Mouse (Mus musculus): ENCODE measurements around the gene Lyl1. TPM values are rescaled to one million over a fixed set of nuclear protein-coding genes. Genes with fewer than 3 reads are reported as not detected.

The Lyl1 gene
- polyA plus RNA-seq, 1 experiment from 2014 or later, result 45.6 TPM

DNA sequence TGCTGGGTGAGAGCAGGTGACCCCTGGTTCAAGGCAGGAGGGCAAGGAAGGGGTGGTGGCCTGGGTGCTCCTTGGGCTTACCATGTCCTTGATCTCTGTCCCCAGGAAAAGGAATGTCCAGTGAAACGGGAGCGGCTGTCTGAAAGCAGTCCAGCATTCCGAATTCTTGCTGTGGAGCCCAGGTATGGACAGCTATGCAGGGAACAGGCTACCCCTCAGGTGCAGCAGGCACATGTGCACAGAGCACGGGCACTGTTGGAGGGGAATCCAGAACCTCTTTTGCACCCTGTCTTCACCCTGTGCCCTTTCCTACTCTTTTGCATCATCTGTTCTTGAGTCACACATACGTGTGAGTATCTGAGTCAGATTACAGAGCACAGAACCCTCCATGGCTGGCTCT is 3.0 kb upstream of the Lyl1 start:
- 74% methylated on average over 5 of the region's 5 CpGs for WGBS (ENCODE audit: insufficient replicate concordance)
- Histone ChIP-seq H3K4me2 (ENCODE audit: low read depth, low read length) (no peak overlapping the region), H3K4me1 (ENCODE audit: control insufficient read depth, low read depth, low read length) (peaks cover 32% of the 10 kb centered on the region), H3K9ac (ENCODE audit: low read depth, low read length) (no peak overlapping the region), H3K9me3 (replicated peaks; ENCODE audit: control insufficient read depth, low read length) (no peaks in the 10 kb centered on the region), H3K36me3 (ENCODE audit: control insufficient read depth, insufficient read depth) (peaks cover 26% of the 10 kb centered on the region), H3K4me3 (ENCODE audit: low read depth, low read length) (no peak overlapping the region), H3K27ac (ENCODE audit: low read length) (no peak overlapping the region), H3K27me3 (ENCODE audit: control insufficient read depth, insufficient read depth, low read depth, low read length) (no peaks in the 10 kb centered on the region)
- ATAC-seq (ENCODE audit: low read depth), result no peak

- no peaks in the 10 kb centered on the region for H3K9me3 ChIP-seq (replicated peaks; ENCODE audit: control insufficient read depth, low read length)
- H3K36me3 ChIP-seq (ENCODE audit: control insufficient read depth, insufficient read depth), result peaks cover 32% of the 10 kb centered on the region
- no peak overlapping the region for H3K9ac ChIP-seq (ENCODE audit: low read depth, low read length)
- H3K4me2 ChIP-seq (ENCODE audit: low read depth, low read length), result peak overlapping the region; percentile 14; the same call in 1 of the 2 replicates
- no peak for ATAC-seq (ENCODE audit: low read depth)
- no peak overlapping the region for H3K4me3 ChIP-seq (ENCODE audit: low read depth, low read length)
- peak overlapping the region; percentile 98 for H3K27ac ChIP-seq (ENCODE audit: low read length)
- 80% methylated on average over 9 of the region's 9 CpGs for WGBS (ENCODE audit: insufficient replicate concordance)
- peaks cover 35% of the 10 kb centered on the region for H3K4me1 ChIP-seq (ENCODE audit: control insufficient read depth, low read depth, low read length)
- no peaks in the 10 kb centered on the region for H3K27me3 ChIP-seq (ENCODE audit: control insufficient read depth, insufficient read depth, low read depth, low read length)
These were observed 2.3 kb upstream of the Lyl1 start for GRCm38 (mm10) chr8:84698929-84699401.

GRCm38 (mm10) chr8:84699861-84700322 is 1.4 kb upstream of the Lyl1 start:
- peak overlapping the region; percentile 14 for H3K4me2 ChIP-seq (ENCODE audit: low read depth, low read length)

DNA sequence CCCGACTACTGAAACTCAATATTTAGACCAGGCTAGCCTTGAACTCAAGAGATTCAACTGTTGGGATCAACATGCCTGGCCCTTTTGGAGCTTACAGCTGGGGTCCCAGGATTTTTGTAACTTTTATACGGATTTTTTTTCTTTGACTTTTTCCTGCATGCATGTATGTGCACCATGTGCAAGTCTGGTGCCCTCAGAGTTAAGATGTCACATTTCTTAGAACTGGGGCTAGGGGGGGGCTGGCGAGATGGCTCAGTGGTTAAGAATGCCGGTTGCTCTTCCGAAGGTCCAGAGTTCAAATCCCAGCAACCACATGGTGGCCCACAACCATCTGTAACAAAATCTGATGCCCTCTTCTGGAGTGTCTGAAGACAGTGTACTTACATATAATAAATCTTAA is 731 bp upstream of the Lyl1 start:
- no peaks in the 10 kb centered on the region for H3K9me3 ChIP-seq (replicated peaks; ENCODE audit: control insufficient read depth, low read length)
- peaks cover 51% of the 10 kb centered on the region for H3K4me1 ChIP-seq (ENCODE audit: control insufficient read depth, low read depth, low read length)
- H3K4me2 ChIP-seq (ENCODE audit: low read depth, low read length), result peak overlapping the region; percentile 82; the same call in 1 of the 2 replicates
- H3K4me3 ChIP-seq (ENCODE audit: low read depth, low read length), result no peak overlapping the region
- peaks cover 36% of the 10 kb centered on the region for H3K36me3 ChIP-seq (ENCODE audit: control insufficient read depth, insufficient read depth)
- WGBS (ENCODE audit: insufficient replicate concordance), result 29% methylated on average over 5 of the region's 5 CpGs
- H3K27me3 ChIP-seq (ENCODE audit: control insufficient read depth, insufficient read depth, low read depth, low read length), result peaks cover 2% of the 10 kb centered on the region; the same call in 1 of the 2 replicates
- H3K27ac ChIP-seq (ENCODE audit: low read length), result peak overlapping the region; percentile 98
- ATAC-seq (ENCODE audit: low read depth), result no peak
- H3K9ac ChIP-seq (ENCODE audit: low read depth, low read length), result peak overlapping the region; percentile 32; the same call in 1 of the 2 replicates

More at GRCm38 (mm10) chr8:84699861-84700322, 1.4 kb upstream of the Lyl1 start:
- Histone ChIP-seq H3K9me3 (replicated peaks; ENCODE audit: control insufficient read depth, low read length) (no peaks in the 10 kb centered on the region), H3K27ac (ENCODE audit: low read length) (peak overlapping the region; percentile 98), H3K4me1 (ENCODE audit: control insufficient read depth, low read depth, low read length) (peaks cover 45% of the 10 kb centered on the region), H3K27me3 (ENCODE audit: control insufficient read depth, insufficient read depth, low read depth, low read length) (no peaks in the 10 kb centered on the region), H3K4me3 (ENCODE audit: low read depth, low read length) (no peak overlapping the region), H3K9ac (ENCODE audit: low read depth, low read length) (peak overlapping the region; percentile 32), H3K36me3 (ENCODE audit: control insufficient read depth, insufficient read depth) (peaks cover 36% of the 10 kb centered on the region)
- 18% methylated on average over 7 of the region's 7 CpGs for WGBS (ENCODE audit: insufficient replicate concordance)
- no peak for ATAC-seq (ENCODE audit: low read depth)

- no peak for ATAC-seq (ENCODE audit: low read depth)
- Histone ChIP-seq H3K4me1 (ENCODE audit: control insufficient read depth, low read depth, low read length) (peaks cover 70% of the 10 kb centered on the region), H3K27me3 (ENCODE audit: control insufficient read depth, insufficient read depth, low read depth, low read length) (peaks cover 17% of the 10 kb centered on the region), H3K27ac (ENCODE audit: low read length) (peak overlapping the region; percentile 98), H3K4me2 (ENCODE audit: low read depth, low read length) (peak overlapping the region; percentile 93), H3K4me3 (ENCODE audit: low read depth, low read length) (peak overlapping the region; percentile 71), H3K9ac (ENCODE audit: low read depth, low read length) (peak overlapping the region; percentile 83), H3K36me3 (ENCODE audit: control insufficient read depth, insufficient read depth) (peaks cover 28% of the 10 kb centered on the region), H3K9me3 (replicated peaks; ENCODE audit: control insufficient read depth, low read length) (no peaks in the 10 kb centered on the region)
- 16% methylated on average over 9 of the region's 9 CpGs for WGBS (ENCODE audit: insufficient replicate concordance)
These were observed 1.3 kb downstream of the Lyl1 start for GRCm38 (mm10) chr8:84702561-84702960.

- Histone ChIP-seq H3K4me3 (ENCODE audit: low read depth, low read length) (peak overlapping the region; percentile 71), H3K36me3 (ENCODE audit: control insufficient read depth, insufficient read depth) (peaks cover 24% of the 10 kb centered on the region), H3K27me3 (ENCODE audit: control insufficient read depth, insufficient read depth, low read depth, low read length) (peaks cover 22% of the 10 kb centered on the region), H3K9ac (ENCODE audit: low read depth, low read length) (peak overlapping the region; percentile 83), H3K27ac (ENCODE audit: low read length) (peak overlapping the region; percentile 98), H3K9me3 (replicated peaks; ENCODE audit: control insufficient read depth, low read length) (no peaks in the 10 kb centered on the region), H3K4me1 (ENCODE audit: control insufficient read depth, low read depth, low read length) (peaks cover 72% of the 10 kb centered on the region), H3K4me2 (ENCODE audit: low read depth, low read length) (peak overlapping the region; percentile 93)
- 17% methylated on average over 6 of the region's 6 CpGs for WGBS (ENCODE audit: insufficient replicate concordance)
- ATAC-seq (ENCODE audit: low read depth), result no peak
These were observed 1.8 kb downstream of the Lyl1 start for GRCm38 (mm10) chr8:84702963-84703465.

GRCm38 (mm10) chr8:84703466-84704249 is 2.4 kb downstream of the Lyl1 start:
- peaks cover 26% of the 10 kb centered on the region for H3K27me3 ChIP-seq (ENCODE audit: control insufficient read depth, insufficient read depth, low read depth, low read length)
- 3% methylated on average over 38 of the region's 38 CpGs for WGBS (ENCODE audit: insufficient replicate concordance)
- no peaks in the 10 kb centered on the region for H3K9me3 ChIP-seq (replicated peaks; ENCODE audit: control insufficient read depth, low read length)
- no peak for ATAC-seq (ENCODE audit: low read depth)
- H3K4me2 ChIP-seq (ENCODE audit: low read depth, low read length), result peak overlapping the region; percentile 93
- peak overlapping the region; percentile 83 for H3K9ac ChIP-seq (ENCODE audit: low read depth, low read length)
- H3K36me3 ChIP-seq (ENCODE audit: control insufficient read depth, insufficient read depth), result peaks cover 20% of the 10 kb centered on the region
- H3K4me1 ChIP-seq (ENCODE audit: control insufficient read depth, low read depth, low read length), result peaks cover 75% of the 10 kb centered on the region
- peak overlapping the region; percentile 71 for H3K4me3 ChIP-seq (ENCODE audit: low read depth, low read length)
- H3K27ac ChIP-seq (ENCODE audit: low read length), result peak overlapping the region; percentile 98

DNA sequence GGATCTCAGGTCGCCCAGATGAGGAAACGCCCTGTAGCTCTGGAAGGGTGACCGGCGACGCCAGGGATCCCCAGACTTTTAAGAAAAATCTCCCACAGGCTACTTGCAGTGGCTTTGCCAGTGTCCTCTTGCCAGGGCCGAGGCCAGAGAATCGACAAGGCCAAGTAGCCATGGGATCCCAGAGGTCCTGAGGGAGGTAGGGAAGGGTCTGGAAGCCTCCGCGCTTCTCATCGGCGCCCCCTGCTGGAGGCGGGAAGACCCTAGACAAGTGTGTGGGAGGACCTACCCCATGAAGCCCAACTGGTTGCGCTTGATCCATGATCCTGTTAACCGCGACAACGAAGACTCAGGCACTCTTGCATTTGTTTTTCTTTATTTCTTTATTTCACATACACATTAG is 3.1 kb downstream of the Lyl1 start:
- H3K4me3 ChIP-seq (ENCODE audit: low read depth, low read length), result peak overlapping the region; percentile 71
- peaks cover 75% of the 10 kb centered on the region for H3K4me1 ChIP-seq (ENCODE audit: control insufficient read depth, low read depth, low read length)
- 1% methylated on average over 16 of the region's 16 CpGs for WGBS (ENCODE audit: insufficient replicate concordance)
- peak; percentile 12; the same call in 1 of the 2 replicates for ATAC-seq (ENCODE audit: low read depth)
- peak overlapping the region; percentile 93 for H3K4me2 ChIP-seq (ENCODE audit: low read depth, low read length)
- H3K27ac ChIP-seq (ENCODE audit: low read length), result peak overlapping the region; percentile 98
- H3K9ac ChIP-seq (ENCODE audit: low read depth, low read length), result peak overlapping the region; percentile 83
- H3K27me3 ChIP-seq (ENCODE audit: control insufficient read depth, insufficient read depth, low read depth, low read length), result peaks cover 29% of the 10 kb centered on the region
- H3K9me3 ChIP-seq (replicated peaks; ENCODE audit: control insufficient read depth, low read length), result no peaks in the 10 kb centered on the region
- H3K36me3 ChIP-seq (ENCODE audit: control insufficient read depth, insufficient read depth), result peaks cover 18% of the 10 kb centered on the region
